Mouse (Mus musculus) erythroid progenitor cell, adult 5-6 weeks (primary cell): ENCODE results near the gene Rcc1l. TPM values are rescaled to one million over a fixed set of nuclear protein-coding genes. Genes with fewer than 3 reads are reported as not detected.

Source experiments
- ATAC-seq: replicated peaks from 2 replicates; pipeline ENCODE4 v1.8.0; 2016; ENCODE audit warnings: moderate number of reproducible peaks, mild to moderate bottlenecking, moderate TSS enrichment, inconsistent platforms; ENCODE audit not compliant: poor library complexity, low FRiP score, severe bottlenecking
- total RNA-seq, 2 experiments: library from RNA; stranded (forward) in 1 of 2; stranded (reverse) in 1 of 2; fragments of 150-400 nt in 1 of 2; fragments of 186-747, 209-891 nt in 1 of 2; gene quantifications; 2 replicates each; pipeline versions ENCODE4 v1.2.3 to v1.2.4; 2015 to 2017; ENCODE audit warnings: low replicate concordance in 2 of 2

Gene Rcc1l
- total RNA-seq, 2 experiments from 2014 or later = 3.2 to 6.7 TPM

GRCm38 (mm10) chr5:134121138-134121892 lies 55.3 kb downstream of the Rcc1l start:
- ATAC-seq = no peak

- no peak for ATAC-seq
These were observed 56.4 kb downstream of the Rcc1l start for GRCm38 (mm10) chr5:134120135-134120534.

GRCm38 (mm10) chr5:134119481-134120120 lies 57.0 kb downstream of the Rcc1l start:
- no peak for ATAC-seq

GRCm38 (mm10) chr5:134118798-134119407 lies 57.7 kb downstream of the Rcc1l start:
- no peak for ATAC-seq

GRCm38 (mm10) chr5:134115639-134116259 lies 60.8 kb downstream of the Rcc1l start:
- no peak for ATAC-seq

GRCm38 (mm10) chr5:134114981-134115380 lies 61.6 kb downstream of the Rcc1l start:
- ATAC-seq = no peak

- no peak for ATAC-seq
These were observed 70.7 kb downstream of the Rcc1l start for GRCm38 (mm10) chr5:134105829-134106228.

- no peak for ATAC-seq
These were observed 73.9 kb downstream of the Rcc1l start for GRCm38 (mm10) chr5:134102720-134103119.

- no peak for ATAC-seq
These were observed 74.7 kb downstream of the Rcc1l start for GRCm38 (mm10) chr5:134101883-134102282.

- ATAC-seq = no peak
These were observed 75.3 kb downstream of the Rcc1l start for GRCm38 (mm10) chr5:134101322-134101721.

GRCm38 (mm10) chr5:134100232-134100771 lies 76.3 kb downstream of the Rcc1l start:
- no peak for ATAC-seq

GRCm38 (mm10) chr5:134099496-134100211 lies 76.9 kb downstream of the Rcc1l start, which contains the start of gene Castor2:
Gene Castor2 (plus strand): TSS chr5:134099711.
- no peak for ATAC-seq

GRCm38 (mm10) chr5:134098976-134099375 lies 77.6 kb downstream of the Rcc1l start:
- no peak for ATAC-seq

GRCm38 (mm10) chr5:134098341-134098902 lies 78.2 kb downstream of the Rcc1l start:
- no peak for ATAC-seq

Other genes with a start within 250 kb of the Rcc1l start
- gene Castor2, start 77.1 kb downstream of the Rcc1l start, total RNA-seq (2015; ENCODE audit: low replicate concordance) = 12.3 TPM in 1 of 2 replicates, not detected in the other
- gene Castor2, start 77.1 kb downstream of the Rcc1l start, total RNA-seq (2017; ENCODE audit: low replicate concordance) = 0.39 and 0.45 TPM in 2 replicates
- 1.3 TPM in 1 of 2 replicates, not detected in the other for gene Gtf2ird2, start 7.2 kb upstream of the Rcc1l start, total RNA-seq (2015; ENCODE audit: low replicate concordance)
- gene Gtf2ird2, start 7.2 kb upstream of the Rcc1l start, total RNA-seq (2017; ENCODE audit: low replicate concordance) = 0.53 and 2.7 TPM in 2 replicates
- gene Ncf1, start 52.9 kb upstream of the Rcc1l start, total RNA-seq (2015; ENCODE audit: low replicate concordance) = 44.0 and 44.4 TPM in 2 replicates
- 23.7 and 42.1 TPM in 2 replicates for gene Ncf1, start 52.9 kb upstream of the Rcc1l start, total RNA-seq (2017; ENCODE audit: low replicate concordance)
- 20.2 and 37.3 TPM in 2 replicates for gene Gtf2i, start 138.0 kb upstream of the Rcc1l start, total RNA-seq (2015; ENCODE audit: low replicate concordance)
- gene Gtf2i, start 138.0 kb upstream of the Rcc1l start, total RNA-seq (2017; ENCODE audit: low replicate concordance) = 21.2 and 37.5 TPM in 2 replicates